Mouse (Mus musculus): ENCODE measurements around the gene Plpp1. TPM values are rescaled to one million over a fixed set of nuclear protein-coding genes. Genes with fewer than 3 reads are reported as not detected.

The Plpp1 gene
- not detected for total RNA-seq (2023)

GRCm38 (mm10) chr13:112800597-112801380, at the start of gene Plpp1:
Gene Plpp1 (plus strand): TSS chr13:112800792.

Other genes with a start within 250 kb of the Plpp1 start
- not detected for gene Il31ra, start 206.4 kb upstream of the Plpp1 start, total RNA-seq (2023)
- gene Ddx4, start 148.3 kb upstream of the Plpp1 start, total RNA-seq (2023), result under 1 TPM; 0.20 to 0.27 TPM
- gene Slc38a9, start 140.0 kb upstream of the Plpp1 start, total RNA-seq (2023), result 10 to 100 TPM; 73.9 to 74.4 TPM
- gene Mtrex, start 126.6 kb downstream of the Plpp1 start, total RNA-seq (2023), result 10 to 100 TPM; 59.4 to 64.3 TPM
- gene Dhx29, start 126.7 kb downstream of the Plpp1 start, total RNA-seq (2023), result 10 to 100 TPM; 22.1 to 22.3 TPM
- gene Ccno, start 187.0 kb downstream of the Plpp1 start, total RNA-seq (2023), result under 1 TPM in 1 of 2 experiments, not detected in 1; 0.30 TPM
- not detected for gene Mcidas, start 193.1 kb downstream of the Plpp1 start, total RNA-seq (2023)
- gene Cdc20b, start 234.3 kb downstream of the Plpp1 start, total RNA-seq (2023), result not detected
- not detected for gene Gpx8, start 245.6 kb downstream of the Plpp1 start, total RNA-seq (2023)

Measured in B cell, adult 67 days (primary cell).